Mouse (Mus musculus): ENCODE results near the gene Eln. TPM values are rescaled to one million over a fixed set of nuclear protein-coding genes. Genes with fewer than 3 reads are reported as not detected.

The Eln gene
- total RNA-seq, 2 experiments from 2014 or later: 67.1 to 103 TPM

Other genes starting within 250 kb of the Eln start
- gene Clip2, start 194.9 kb downstream of the Eln start, total RNA-seq (2021): 1 to 10 TPM; 6.4 to 7.5 TPM
- gene Syna, start 187.2 kb downstream of the Eln start, total RNA-seq (2021): not detected
- 10 to 100 TPM; 23.4 to 23.9 TPM for gene Rfc2, start 166.0 kb downstream of the Eln start, total RNA-seq (2021)
- gene Lat2, start 132.3 kb downstream of the Eln start, total RNA-seq (2021): 1 to 10 TPM; 1.6 to 2.2 TPM
- 100 to 1,000 TPM; 143 to 145 TPM for gene Eif4h, start 107.8 kb downstream of the Eln start, total RNA-seq (2021)
- 1 to 10 TPM; 4.5 to 4.9 TPM for gene Limk1, start 58.7 kb downstream of the Eln start, total RNA-seq (2021)
- gene Tmem270, start 159.4 kb upstream of the Eln start, total RNA-seq (2021): not detected
- gene Cldn13, start 168.2 kb upstream of the Eln start, total RNA-seq (2021): not detected
- gene Mettl27, start 185.0 kb upstream of the Eln start, total RNA-seq (2021): 1 to 10 TPM; 7.3 to 7.5 TPM
- gene Cldn4, start 199.6 kb upstream of the Eln start, total RNA-seq (2021): not detected
- under 1 TPM in 1 of 2 experiments, not detected in 1; 0.22 TPM for gene Cldn3, start 238.9 kb upstream of the Eln start, total RNA-seq (2021)